Mouse (Mus musculus) spleen, postnatal 14 days (tissue): ENCODE data around the gene Akap9.
"Not testable (repeated sequence)": the region's sequence is repeated elsewhere in the genome, so short reads cannot be mapped to it uniquely, and the experiment has no call there.

Experiments
- DNase-seq, 2 experiments: peaks; one replicate each; pipeline ENCODE4 v3.0.0; 2021 to 2022; ENCODE audit warnings: low spot score in 2 of 2

Gene Akap9

GRCm38 (mm10) chr5:3969114-3969513 lies 41.3 kb downstream of the Akap9 start:
- no peak for DNase-seq

GRCm38 (mm10) chr5:3970936-3971335 lies 43.1 kb downstream of the Akap9 start:
- DNase-seq = no peak

GRCm38 (mm10) chr5:3973764-3974163 lies 45.9 kb downstream of the Akap9 start:
- DNase-seq = no peak

DNA sequence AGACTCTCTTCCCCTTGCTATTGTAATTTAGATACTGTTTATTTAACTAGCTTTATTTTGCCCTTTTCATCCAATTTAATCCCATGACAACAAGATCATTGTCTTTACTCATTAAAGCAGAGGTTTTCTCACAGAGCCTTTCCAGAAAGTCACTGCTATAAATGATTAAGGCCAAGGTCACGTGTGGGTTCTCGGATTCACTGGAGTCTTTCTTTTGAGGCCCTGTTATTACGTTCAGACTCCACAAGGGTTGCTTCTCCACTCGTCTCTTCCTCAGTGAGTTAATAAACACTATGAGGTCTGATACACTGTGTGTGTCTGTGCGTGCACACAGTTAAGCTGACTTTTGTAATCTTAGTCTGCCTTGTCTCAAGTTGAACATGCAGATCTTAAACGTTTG lies 47.0 kb downstream of the Akap9 start:
- DNase-seq = no peak

- DNase-seq = no peak
Observed at GRCm38 (mm10) chr5:3976111-3976510, 48.3 kb downstream of the Akap9 start.

GRCm38 (mm10) chr5:3977904-3978303 lies 50.0 kb downstream of the Akap9 start:
- no peak for DNase-seq

- DNase-seq = no peak
Observed at GRCm38 (mm10) chr5:3989608-3990007, 61.8 kb downstream of the Akap9 start.

- no peak for DNase-seq
Observed at GRCm38 (mm10) chr5:3990499-3990898, 62.6 kb downstream of the Akap9 start.

DNA sequence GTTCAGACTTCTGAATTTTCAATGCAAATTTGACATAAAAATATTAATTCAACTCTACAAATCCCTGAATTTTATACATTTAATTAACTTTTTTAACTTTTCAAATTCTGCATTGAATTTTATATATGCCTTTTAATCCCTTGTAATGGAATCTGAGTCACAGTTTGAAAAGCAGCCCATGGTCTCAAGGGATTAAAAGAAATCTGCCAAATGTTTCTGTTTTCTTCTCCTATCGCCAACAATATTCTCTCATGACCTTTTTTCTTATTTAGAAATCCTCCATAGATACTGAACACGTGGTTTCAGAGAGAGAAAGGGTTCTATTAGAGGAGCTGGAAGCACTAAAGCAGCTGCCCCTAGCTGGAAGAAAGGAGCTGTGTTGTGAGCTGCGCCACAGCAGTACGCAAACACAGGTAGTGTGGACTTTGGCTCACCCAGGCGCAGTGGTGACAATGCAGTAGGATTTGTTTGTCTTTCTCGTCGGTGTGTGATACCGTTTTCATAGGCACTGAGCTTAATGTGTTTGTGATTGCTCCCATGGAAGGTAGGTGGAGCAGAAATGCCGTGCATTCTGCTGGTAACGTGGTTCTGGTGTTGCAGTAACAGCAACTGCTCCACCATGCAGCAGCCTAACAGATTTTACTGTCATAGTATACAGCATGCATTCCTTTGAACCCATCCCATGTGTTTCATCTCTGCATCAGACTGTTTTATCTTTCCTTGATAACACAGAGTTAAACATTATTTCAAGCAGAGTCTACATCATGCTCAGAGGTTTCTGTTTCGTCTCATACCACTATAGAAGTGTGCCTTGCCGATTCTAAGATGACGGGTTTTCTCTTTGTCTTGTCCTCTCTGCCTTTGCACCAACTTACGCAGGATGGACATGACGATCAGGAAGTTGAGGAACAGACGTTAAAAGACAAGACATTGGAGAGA lies 76.9 kb downstream of the Akap9 start:
- DNase-seq = no peak

- DNase-seq = no peak
Observed at GRCm38 (mm10) chr5:4006606-4007005, 78.8 kb downstream of the Akap9 start.

DNA sequence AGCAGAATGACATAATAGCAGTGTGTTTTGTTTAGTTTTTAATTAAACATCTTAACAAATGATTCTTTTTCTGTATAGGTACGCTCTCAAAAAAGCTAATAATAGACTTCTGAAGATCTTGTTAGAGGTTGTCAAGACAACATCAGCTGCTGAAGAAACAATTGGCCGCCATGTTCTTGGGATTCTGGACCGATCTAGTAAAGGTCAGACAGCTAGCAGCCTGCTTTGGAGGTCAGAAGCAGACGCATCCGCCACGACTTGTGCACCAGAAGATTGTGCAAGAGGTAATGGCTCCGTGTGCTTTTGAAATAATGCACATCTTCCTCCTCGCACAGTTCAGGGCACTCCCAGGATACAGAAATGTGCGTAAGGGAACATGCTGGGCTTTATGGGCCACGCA lies 80.4 kb downstream of the Akap9 start:
- DNase-seq = no peak

- DNase-seq = no peak
Observed at GRCm38 (mm10) chr5:4009540-4009939, 81.7 kb downstream of the Akap9 start.

- DNase-seq = not testable (repeated sequence)
Observed at GRCm38 (mm10) chr5:4017646-4018045, 89.8 kb downstream of the Akap9 start.

GRCm38 (mm10) chr5:4019377-4019776 lies 91.5 kb downstream of the Akap9 start:
- DNase-seq = no peak

DNA sequence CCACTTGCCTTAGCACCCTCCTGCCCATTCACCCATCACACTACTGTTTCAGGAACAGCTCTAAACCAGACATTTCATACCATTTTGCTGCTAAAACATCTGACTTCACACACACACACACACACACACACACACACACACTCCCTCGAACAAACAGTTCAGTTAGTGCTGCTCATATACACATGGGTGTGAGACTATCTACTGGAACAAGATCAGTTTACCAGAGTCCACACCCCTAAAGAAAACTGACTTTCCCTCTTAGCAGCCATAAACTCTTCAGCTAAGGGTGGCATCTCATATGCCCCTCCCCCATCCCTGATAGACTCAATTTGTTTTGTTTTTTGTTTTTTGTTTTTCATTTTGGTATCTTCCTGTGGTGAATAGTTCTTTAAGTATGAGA lies 92.2 kb downstream of the Akap9 start:
- DNase-seq = no peak

- DNase-seq = no peak
Observed at GRCm38 (mm10) chr5:4023186-4023585, 95.3 kb downstream of the Akap9 start.

DNA sequence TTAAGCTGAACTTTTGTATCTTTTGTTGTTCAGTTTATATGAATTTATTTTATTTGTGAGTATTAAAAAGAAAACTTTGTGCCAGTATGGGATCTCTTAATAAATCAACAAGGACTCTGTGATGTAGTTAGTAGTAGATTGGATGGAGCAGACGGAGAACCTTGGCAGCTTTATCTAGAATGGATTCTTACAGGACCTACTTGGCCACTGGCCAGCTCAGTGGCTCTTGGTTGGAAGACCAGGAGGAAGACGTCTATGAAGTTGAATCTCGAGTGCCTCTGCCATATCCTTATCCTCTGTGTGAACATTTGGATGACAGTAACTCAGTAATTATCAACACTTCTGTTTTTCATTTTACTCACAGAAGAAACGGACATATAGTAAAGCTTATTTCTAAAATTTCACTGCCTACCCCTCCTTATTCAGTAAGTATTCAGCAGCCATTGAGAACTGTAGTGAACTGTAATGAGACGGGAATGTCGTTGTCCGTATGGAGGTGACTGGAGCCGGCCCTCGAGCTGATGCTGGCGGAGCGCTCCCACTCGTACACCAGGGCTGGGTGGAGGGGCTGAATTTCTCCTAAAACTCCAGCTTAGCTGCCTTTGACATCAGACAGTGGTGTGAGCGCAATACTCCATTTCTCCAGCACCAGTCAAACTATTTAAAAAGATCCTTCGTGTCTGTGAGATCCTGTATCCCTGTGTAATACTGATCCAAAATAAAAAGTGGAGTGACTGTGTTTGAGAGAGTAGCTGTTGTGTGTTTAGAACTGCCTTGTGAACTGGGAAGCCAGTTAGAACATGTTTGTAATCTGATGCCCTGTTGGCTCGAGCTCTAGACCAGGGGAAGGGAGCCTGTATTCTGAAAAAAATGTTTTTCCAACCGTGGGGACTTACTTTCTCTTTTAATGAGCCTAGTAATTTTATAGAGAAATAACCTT lies 96.2 kb downstream of the Akap9 start:
- DNase-seq = no peak

DNA sequence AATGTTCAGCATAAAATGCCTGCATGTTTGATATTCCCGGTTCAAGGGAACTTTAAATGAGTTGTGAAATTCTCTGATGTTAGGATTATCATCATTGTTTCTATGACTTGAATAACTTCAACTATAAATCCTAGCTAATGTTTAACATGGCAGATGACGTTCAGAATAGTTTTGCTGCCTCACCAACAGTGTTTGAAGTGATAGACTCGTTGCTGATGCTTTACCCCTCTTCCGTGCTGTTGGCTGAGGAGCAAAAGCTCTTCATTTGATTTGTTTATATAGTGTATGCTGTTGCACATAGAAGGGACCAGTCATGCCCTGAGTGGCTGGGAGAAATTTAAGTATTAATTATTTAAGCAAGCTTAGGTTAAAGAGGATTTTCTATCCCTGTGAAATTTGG lies 96.9 kb downstream of the Akap9 start:
- DNase-seq = no peak

GRCm38 (mm10) chr5:4026336-4026735 lies 98.5 kb downstream of the Akap9 start:
- DNase-seq = not testable (repeated sequence)

- no peak for DNase-seq
Observed at GRCm38 (mm10) chr5:4028486-4029173, 100.8 kb downstream of the Akap9 start.

GRCm38 (mm10) chr5:4031846-4032245 lies 104.0 kb downstream of the Akap9 start:
- no peak for DNase-seq

DNA sequence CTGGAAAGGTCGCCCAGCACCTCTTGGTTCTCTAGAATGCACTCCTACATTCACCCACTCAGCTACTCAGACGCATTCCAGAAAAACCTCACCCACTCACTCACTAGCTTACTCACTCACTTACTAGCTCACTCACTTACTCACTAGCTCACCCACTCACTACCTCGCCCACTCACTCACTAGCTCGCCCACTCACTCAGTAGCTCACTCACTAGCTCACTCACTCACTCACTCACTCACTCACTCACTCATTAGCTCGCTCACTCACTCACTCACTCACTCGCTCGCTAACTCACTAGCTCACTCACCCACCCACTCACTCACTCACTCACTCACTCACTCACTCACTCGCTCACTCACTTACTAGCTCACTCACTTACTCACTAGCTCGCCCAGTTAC lies 108.8 kb downstream of the Akap9 start:
- DNase-seq = no peak
